Mouse (Mus musculus) mesoderm, embryonic 11.5 days (tissue): ENCODE measurements around the gene Pak1.
"Not testable (repeated sequence)": the region's sequence is repeated elsewhere in the genome, so short reads cannot be mapped to it uniquely, and the experiment has no call there.

Source experiments
- DNase-seq: peaks from one replicate; pipeline ENCODE4 v3.0.0-alpha.2; 2012; ENCODE audit warnings: low read depth, low spot score

Pak1 gene

GRCm38 (mm10) chr7:97846539-97846938, 58.2 kb downstream of the Pak1 start:
- DNase-seq = no peak

- DNase-seq = not testable (repeated sequence)
These were observed 61.2 kb downstream of the Pak1 start for GRCm38 (mm10) chr7:97849557-97849956.

GRCm38 (mm10) chr7:97850331-97850730, 62.0 kb downstream of the Pak1 start:
- no peak for DNase-seq

- no peak for DNase-seq
These were observed 75.2 kb downstream of the Pak1 start for GRCm38 (mm10) chr7:97863512-97863911.

- DNase-seq = no peak
These were observed 76.2 kb downstream of the Pak1 start for GRCm38 (mm10) chr7:97864531-97864930.

- DNase-seq = no peak
These were observed 79.5 kb downstream of the Pak1 start for GRCm38 (mm10) chr7:97867866-97868265.

- DNase-seq = no peak
These were observed 80.4 kb downstream of the Pak1 start for GRCm38 (mm10) chr7:97868766-97869165.

- DNase-seq = no peak
These were observed 84.1 kb downstream of the Pak1 start for GRCm38 (mm10) chr7:97872396-97872795.

- no peak for DNase-seq
These were observed 85.0 kb downstream of the Pak1 start for GRCm38 (mm10) chr7:97873317-97873716.

GRCm38 (mm10) chr7:97877846-97878538, 89.7 kb downstream of the Pak1 start:
- no peak for DNase-seq

- DNase-seq = no peak
These were observed 123.3 kb downstream of the Pak1 start for GRCm38 (mm10) chr7:97911646-97912045.

GRCm38 (mm10) chr7:97914833-97915516, 126.6 kb downstream of the Pak1 start:
- DNase-seq = no peak

- DNase-seq = no peak
These were observed 131.4 kb downstream of the Pak1 start, which contains the start of gene Gdpd4 for GRCm38 (mm10) chr7:97919742-97920141. Gdpd4 (plus strand) TSS chr7:97919955.

GRCm38 (mm10) chr7:97925819-97926218, 137.5 kb downstream of the Pak1 start:
- no peak for DNase-seq

- no peak for DNase-seq
These were observed 138.6 kb downstream of the Pak1 start for GRCm38 (mm10) chr7:97926978-97927377.

GRCm38 (mm10) chr7:97944485-97944884, 156.1 kb downstream of the Pak1 start:
- no peak for DNase-seq
